Mouse (Mus musculus) limb, embryonic 12.5 days (tissue): ENCODE measurements around the gene Morc3. TPM values are rescaled to one million over a fixed set of nuclear protein-coding genes. Genes with fewer than 3 reads are reported as not detected.
A peak's percentile ranks its signal among the peaks of the same experiment; 100 is the strongest.

Experiments
- ATAC-seq: fragments of 200-750 bp; cut with Nextera tagmentation; 2 replicates; pipeline ENCODE4 v1.8.0; 2017; ENCODE audit warnings: low read depth, moderate TSS enrichment; ENCODE audit not compliant: insufficient number of reproducible peaks, insufficient read depth, low FRiP score, low TSS enrichment
- H3K27ac ChIP-seq: fragments of 300-500 bp; sonication (generic); 2 replicates; pipeline ENCODE4 v1.5.1; 2016; ENCODE audit warnings: mild to moderate bottlenecking, moderate library complexity
- H3K27me3 ChIP-seq: fragments of 300-500 bp; sonication (generic); 2 replicates; pipeline ENCODE4 v1.6.1; 2016; ENCODE audit warnings: mild to moderate bottlenecking, moderate library complexity
- H3K36me3 ChIP-seq: fragments of 300-500 bp; sonication (generic); 2 replicates; pipeline ENCODE4 v1.6.1; 2016; ENCODE audit warnings: mild to moderate bottlenecking, moderate library complexity
- H3K4me1 ChIP-seq: fragments of 300-500 bp; sonication (generic); replicated peaks from 2 replicates; pipeline ENCODE4 v1.6.1; 2016
- H3K4me2 ChIP-seq: fragments of 300-500 bp; sonication (generic); 2 replicates; pipeline ENCODE4 v1.6.1; 2016; ENCODE audit warnings: mild to moderate bottlenecking, moderate library complexity
- H3K4me3 ChIP-seq: fragments of 300-500 bp; sonication (generic); replicated peaks from 2 replicates; pipeline ENCODE4 v1.5.1; 2016; ENCODE audit warnings: mild to moderate bottlenecking
- H3K9ac ChIP-seq: fragments of 300-500 bp; sonication (generic); replicated peaks from 2 replicates; pipeline ENCODE4 v1.6.1; 2016; ENCODE audit warnings: mild to moderate bottlenecking, moderate library complexity
- H3K9me3 ChIP-seq: fragments of 300-500 bp; sonication (generic); 2 replicates; pipeline ENCODE4 v1.6.1; 2016; ENCODE audit warnings: mild to moderate bottlenecking, moderate library complexity
- WGBS: fragments of 180-500 bp; shearing (Covaris S2); methylation state at CpG from one replicate; pipeline ENCODE4 v1.1.7; 2016; 5-methylcytosine and 5-hydroxymethylcytosine counted together
- polyA plus RNA-seq: library from polyadenylated mRNA; unstranded; fragments of >200 nt; fragmentation: Nextera tagmentation; extraction: Ambion mirVana; gene quantifications from 2 replicates; pipeline ENCODE4 v1.2.1, GENCODE M21; 2016

Gene Morc3
- polyA plus RNA-seq, 1 experiment from 2014 or later = 42.0 TPM

DNA sequence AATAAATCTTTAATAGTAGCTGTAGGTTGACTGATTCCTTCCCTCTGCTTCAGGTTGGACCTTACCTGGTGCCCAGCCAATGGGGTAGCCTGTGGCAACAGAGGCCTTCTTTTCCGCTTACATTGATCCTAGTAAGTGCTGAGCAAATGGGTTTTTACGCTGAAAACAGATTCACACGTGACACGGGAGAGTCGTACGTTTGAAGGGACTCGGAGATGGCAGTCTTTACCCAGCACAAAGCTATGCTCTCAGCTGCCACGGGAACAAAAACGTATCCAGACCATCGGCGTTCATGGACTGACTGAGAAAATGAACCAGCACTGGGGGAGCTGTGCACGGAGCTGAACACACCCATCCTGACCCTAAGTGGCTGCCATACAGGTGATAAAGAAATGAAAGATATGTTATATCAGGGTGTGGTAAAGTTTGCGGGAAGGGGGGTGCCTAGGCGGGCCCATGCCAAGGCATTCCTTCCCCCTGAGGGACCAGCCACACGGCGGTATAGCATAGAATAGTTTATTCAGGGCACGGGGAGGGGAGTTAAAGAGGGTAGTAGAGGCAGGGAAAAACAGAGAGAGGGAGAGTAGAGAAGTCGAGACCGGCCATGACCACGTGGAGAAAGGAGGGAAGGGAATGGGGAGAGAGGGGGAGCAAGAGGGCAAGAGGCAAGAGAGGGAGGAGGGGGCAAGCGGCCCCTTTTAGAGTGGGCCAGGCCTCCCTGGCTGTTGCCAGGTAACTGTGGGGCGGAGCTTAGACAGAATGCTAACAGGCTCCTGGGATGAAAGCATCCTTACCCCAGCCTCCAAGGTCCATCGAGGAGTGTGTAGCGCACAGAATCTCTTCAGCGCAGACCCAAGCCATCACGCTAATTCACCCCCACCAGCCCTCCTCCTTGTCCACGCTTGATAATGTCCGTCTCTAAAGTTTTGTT lies 79.1 kb downstream of the Morc3 start:
- Histone ChIP-seq H3K4me1 (peaks cover 8% of the 10 kb centered on the region), H3K9me3 (no peaks in the 10 kb centered on the region), H3K27ac (no peak overlapping the region), H3K36me3 (peaks cover 13% of the 10 kb centered on the region), H3K27me3 (no peaks in the 10 kb centered on the region), H3K9ac (no peak overlapping the region), H3K4me2 (no peak overlapping the region), H3K4me3 (no peak overlapping the region)
- ATAC-seq = no peak
- 68% methylated on average over 28 of the region's 28 CpGs for whole genome bisulfite sequencing

DNA sequence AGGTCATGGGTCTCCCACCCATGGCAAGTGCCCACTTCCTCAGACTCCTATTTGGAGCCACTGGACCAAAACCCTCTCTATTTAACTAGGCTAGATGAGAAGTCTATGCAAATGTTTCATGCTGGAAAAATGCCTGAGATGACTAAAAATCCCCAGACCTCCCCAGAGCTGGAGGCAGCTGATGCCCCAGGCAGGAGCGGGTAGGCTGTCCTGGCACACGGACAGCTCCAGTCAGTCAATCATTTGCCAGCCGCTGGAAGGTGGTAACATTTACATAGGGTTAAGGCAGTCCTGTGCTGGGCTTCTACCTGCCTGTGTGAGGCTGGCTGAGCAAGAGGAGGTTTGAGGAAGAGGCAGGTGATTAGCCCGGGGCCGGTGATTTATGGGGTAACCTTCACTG lies 80.2 kb downstream of the Morc3 start:
- ATAC-seq = no peak
- Histone ChIP-seq H3K27me3 (no peaks in the 10 kb centered on the region), H3K9ac (no peak overlapping the region), H3K9me3 (no peaks in the 10 kb centered on the region), H3K4me1 (peaks cover 8% of the 10 kb centered on the region), H3K4me2 (no peak overlapping the region), H3K4me3 (no peak overlapping the region), H3K36me3 (0 out of 2 replicates have a peak, but pooled peaks cover 4% of the 10 kb centered on the region), H3K27ac (no peak overlapping the region)
- 67% methylated on average over 5 of the region's 5 CpGs for WGBS

DNA sequence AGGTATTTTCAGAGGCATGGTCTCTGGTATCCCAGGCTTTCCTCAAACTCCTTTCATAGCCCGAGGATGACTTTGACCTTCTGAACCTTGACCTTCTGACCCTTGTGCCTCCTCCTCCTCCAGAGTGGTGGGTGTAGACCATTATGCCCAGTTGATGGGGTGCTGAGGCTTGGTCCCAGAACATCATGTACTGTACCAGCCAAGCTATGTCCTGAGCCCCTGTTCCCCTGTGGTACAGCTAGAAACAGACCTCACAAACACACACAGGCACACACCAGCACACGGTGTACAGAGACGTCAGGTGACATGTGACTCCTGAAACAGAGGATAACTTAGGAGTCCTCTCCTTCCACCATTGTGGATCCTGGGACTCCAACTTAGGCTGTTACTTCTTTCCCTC lies 80.9 kb downstream of the Morc3 start:
- no peaks in the 10 kb centered on the region for H3K9me3 ChIP-seq

DNA sequence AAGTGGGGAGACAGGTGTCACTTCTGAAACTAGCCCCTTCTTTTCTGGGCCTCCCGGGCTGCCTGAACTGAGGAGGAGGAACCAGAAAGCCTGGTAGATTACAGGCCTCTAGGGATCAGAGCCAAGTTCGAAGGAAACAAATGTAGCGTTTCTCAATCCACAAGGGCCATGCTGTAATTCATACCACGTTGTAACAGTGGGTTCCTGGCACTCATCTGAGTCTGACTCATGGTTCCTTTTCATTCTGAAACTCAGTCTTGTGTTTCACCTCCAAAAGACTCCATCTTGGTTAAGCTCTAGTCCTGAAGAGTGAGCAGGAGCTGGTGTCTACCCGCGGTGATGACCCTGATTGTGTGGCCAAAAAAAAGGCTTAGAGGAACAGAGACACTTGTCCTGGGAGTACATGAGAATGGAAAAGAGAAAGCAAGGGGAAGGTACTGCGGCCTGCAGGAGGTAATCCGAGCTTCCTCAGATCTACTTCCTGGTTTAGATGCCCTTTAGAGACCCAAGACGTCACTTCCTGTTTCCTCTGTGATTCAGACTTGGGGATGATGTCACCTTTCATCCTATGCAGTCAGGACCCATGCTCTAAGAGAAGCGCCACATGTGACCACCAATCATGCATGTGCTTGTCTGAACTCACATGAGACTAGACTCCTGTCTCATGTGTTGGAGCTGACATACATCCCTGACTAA lies 82.1 kb downstream of the Morc3 start:
- peaks cover 15% of the 10 kb centered on the region for H3K4me1 ChIP-seq
- H3K9me3 ChIP-seq = no peaks in the 10 kb centered on the region
- H3K9ac ChIP-seq = no peak overlapping the region
- H3K27ac ChIP-seq = no peak overlapping the region
- H3K4me3 ChIP-seq = no peak overlapping the region
- no peaks in the 10 kb centered on the region for H3K27me3 ChIP-seq
- no peaks in the 10 kb centered on the region for H3K36me3 ChIP-seq
- whole genome bisulfite sequencing = 76% methylated on average over 10 of the region's 10 CpGs
- no peak overlapping the region for H3K4me2 ChIP-seq
- no peak for ATAC-seq

More for the DNA sequence above, 80.9 kb downstream of the Morc3 start:
- 66% methylated on average over 3 of the region's 3 CpGs for WGBS
- ATAC-seq = no peak
- no peak overlapping the region for H3K9ac ChIP-seq
- no peak overlapping the region for H3K4me2 ChIP-seq
- H3K27me3 ChIP-seq = no peaks in the 10 kb centered on the region
- H3K27ac ChIP-seq = no peak overlapping the region
- no peak overlapping the region for H3K4me3 ChIP-seq
- H3K36me3 ChIP-seq = no peaks in the 10 kb centered on the region
- H3K4me1 ChIP-seq = peaks cover 8% of the 10 kb centered on the region

DNA sequence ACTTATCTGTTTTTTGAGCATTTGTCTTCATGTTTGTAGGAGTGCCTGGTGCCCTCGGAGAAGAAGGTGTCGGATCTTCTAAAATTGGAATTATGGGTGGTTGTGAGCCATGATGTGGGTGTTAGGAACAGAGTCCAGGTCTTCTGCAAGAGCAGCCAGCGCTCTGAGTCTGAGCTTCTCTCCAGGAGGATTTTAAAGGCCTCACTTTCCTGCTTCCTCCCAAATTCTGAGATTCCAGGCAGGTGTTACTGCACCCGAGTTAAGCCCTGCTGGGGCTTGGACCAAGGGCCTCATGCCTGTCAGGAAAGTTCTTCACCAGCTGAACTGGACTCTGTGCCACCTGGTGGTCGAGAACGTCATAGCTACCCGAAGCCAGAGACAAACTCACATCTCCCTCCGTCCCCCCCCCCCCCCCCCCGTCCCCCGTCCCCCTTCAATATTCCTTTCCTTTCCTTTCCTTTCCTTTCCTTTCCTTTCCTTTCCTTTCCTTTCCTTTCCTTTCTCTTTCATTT lies 83.5 kb downstream of the Morc3 start:
- Histone ChIP-seq H3K9me3 (no peaks in the 10 kb centered on the region), H3K36me3 (no peaks in the 10 kb centered on the region), H3K4me3 (no peak overlapping the region), H3K27ac (no peak overlapping the region), H3K4me2 (no peak overlapping the region), H3K9ac (no peak overlapping the region), H3K27me3 (peaks cover 6% of the 10 kb centered on the region), H3K4me1 (peaks cover 15% of the 10 kb centered on the region)
- WGBS = 39% methylated on average over 9 of the region's 10 CpGs
- ATAC-seq = no peak

DNA sequence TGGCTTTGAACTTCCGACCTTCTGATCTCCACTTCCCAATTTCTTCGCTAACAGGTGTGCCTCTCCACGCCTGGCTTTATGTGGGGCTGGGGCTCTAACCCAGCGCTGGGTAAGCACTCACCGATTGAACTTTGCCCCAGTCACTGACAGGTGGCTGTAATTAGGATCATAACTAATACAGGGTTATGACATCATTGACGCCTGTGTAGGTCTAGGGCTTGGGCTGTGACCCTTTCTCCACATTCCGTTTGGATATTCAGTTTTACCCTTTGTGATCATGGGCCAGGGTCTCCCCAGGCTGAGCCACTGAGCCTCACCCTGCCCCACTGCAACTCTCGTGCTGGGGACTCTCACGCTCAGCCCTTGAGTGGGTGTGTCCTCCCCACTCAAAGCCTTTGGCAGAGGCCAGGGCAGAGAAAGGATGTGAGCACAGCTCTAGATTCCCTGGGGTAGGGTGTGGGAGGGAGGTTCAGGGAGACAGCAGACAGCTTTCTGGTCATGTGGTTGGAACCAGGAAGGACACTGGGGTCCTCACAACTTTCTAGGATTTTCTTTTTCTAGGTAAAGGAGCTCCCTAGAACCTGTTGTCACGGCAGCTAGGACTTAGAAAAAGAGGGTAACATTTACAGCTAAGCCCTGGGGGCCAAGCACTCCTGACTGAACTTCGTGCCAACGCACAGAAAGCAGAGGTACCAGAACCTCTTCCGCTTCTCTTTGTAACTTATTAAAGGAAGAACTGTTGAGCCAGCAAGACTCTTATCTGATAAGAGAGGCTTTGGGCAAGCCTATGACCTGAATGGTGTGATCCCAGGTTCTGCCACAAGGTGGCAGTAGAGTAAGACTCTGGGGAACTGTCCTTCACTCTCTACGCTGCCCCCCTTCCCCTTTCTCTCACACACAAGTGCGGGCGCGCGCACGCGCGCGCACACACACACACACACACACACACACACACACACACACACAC lies 86.1 kb downstream of the Morc3 start:
- Histone ChIP-seq H3K27me3 (peaks cover 6% of the 10 kb centered on the region), H3K27ac (no peak overlapping the region), H3K9ac (0 out of 2 replicates have a peak overlapping the region, but pooled peaks have one; percentile 37), H3K9me3 (no peaks in the 10 kb centered on the region), H3K4me1 (peaks cover 14% of the 10 kb centered on the region), H3K4me2 (peak overlapping the region; percentile 47), H3K4me3 (no peak overlapping the region; the same call in 1 of the 2 replicates), H3K36me3 (no peaks in the 10 kb centered on the region)
- WGBS = 32% methylated on average over 20 of the region's 22 CpGs
- ATAC-seq = peak; percentile 48; the same call in 1 of the 2 replicates

DNA sequence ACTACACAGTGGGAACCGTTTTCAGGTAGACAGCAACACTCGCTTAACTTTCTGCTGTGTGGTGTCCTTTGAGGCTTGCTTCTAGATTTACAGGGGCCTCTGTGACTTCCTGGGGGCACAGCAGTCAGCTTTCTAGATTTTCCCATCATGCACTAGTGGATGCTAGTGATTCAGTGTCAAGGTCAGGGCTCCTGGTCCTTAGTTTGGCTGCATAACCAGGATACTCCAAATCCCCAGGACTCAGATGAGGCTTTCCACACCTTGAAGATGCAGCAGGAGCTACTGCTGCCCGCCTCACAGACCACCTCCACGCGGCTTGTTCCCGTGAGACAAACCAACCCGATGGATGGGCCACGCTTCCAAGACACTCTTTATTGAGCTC lies 86.7 kb downstream of the Morc3 start:
- WGBS = 62% methylated on average over 8 of the region's 8 CpGs
- H3K9me3 ChIP-seq = no peaks in the 10 kb centered on the region
- H3K4me2 ChIP-seq = peak overlapping the region; percentile 47
- H3K27ac ChIP-seq = no peak overlapping the region
- H3K4me3 ChIP-seq = no peak overlapping the region; the same call in 1 of the 2 replicates
- peaks cover 6% of the 10 kb centered on the region for H3K27me3 ChIP-seq
- H3K36me3 ChIP-seq = no peaks in the 10 kb centered on the region
- peaks cover 15% of the 10 kb centered on the region for H3K4me1 ChIP-seq
- ATAC-seq = no peak
- 0 out of 2 replicates have a peak overlapping the region, but pooled peaks have one; percentile 37 for H3K9ac ChIP-seq

DNA sequence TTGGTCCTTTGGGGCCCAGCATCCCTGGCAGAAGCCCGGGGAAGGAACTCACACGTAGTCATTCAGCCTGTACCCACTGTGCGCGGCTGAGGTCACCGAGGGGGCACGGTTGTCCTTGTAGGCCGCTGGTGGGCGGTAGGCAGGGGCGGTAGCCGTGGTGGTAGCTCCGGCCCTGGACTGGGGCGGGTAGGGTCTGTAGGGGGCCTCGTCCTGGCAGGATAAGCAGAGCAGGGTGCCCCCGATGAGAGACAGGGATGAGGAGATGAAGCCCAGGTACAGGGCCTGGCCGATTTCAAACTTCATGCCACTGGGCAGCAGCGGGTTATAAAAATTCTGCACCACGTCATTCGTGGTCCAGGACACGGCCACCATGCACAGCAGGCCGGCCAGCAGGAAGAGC lies 87.3 kb downstream of the Morc3 start:
- 76% methylated on average over 20 of the region's 20 CpGs for WGBS

DNA sequence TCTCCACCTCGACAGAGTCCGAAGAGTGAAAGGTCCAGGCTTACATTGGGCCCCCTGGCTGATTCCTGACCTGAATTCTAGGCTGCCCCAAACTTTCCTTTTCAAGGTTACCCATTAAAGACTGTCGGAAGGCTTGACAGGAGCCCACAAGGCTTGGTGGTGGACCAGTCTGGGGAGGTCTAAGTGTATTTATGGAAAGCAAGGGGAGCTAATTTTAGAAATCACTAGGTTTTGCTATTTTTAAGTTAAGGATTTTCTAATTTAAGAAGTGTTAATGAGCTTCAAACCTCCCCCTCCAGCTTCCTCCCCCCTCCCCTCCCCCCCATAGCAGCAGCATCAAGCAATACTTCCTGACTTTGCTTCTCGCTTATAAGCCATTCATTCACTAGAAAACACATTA lies 88.8 kb downstream of the Morc3 start:
- Histone ChIP-seq H3K4me3 (no peak overlapping the region), H3K27me3 (peaks cover 6% of the 10 kb centered on the region), H3K4me2 (no peak overlapping the region), H3K9ac (no peak overlapping the region), H3K4me1 (peaks cover 18% of the 10 kb centered on the region), H3K9me3 (no peaks in the 10 kb centered on the region), H3K27ac (no peak overlapping the region), H3K36me3 (no peaks in the 10 kb centered on the region)
- no peak for ATAC-seq
- WGBS = 50% methylated on average over 4 of the region's 4 CpGs

More for the DNA sequence above, 87.3 kb downstream of the Morc3 start:
- H3K9me3 ChIP-seq = no peaks in the 10 kb centered on the region
- no peak overlapping the region for H3K9ac ChIP-seq
- H3K4me1 ChIP-seq = peaks cover 18% of the 10 kb centered on the region
- H3K36me3 ChIP-seq = no peaks in the 10 kb centered on the region
- no peak overlapping the region for H3K4me3 ChIP-seq
- H3K27me3 ChIP-seq = peaks cover 6% of the 10 kb centered on the region
- no peak overlapping the region for H3K27ac ChIP-seq
- ATAC-seq = peak; percentile 32; the same call in 1 of the 2 replicates
- H3K4me2 ChIP-seq = no peak overlapping the region

DNA sequence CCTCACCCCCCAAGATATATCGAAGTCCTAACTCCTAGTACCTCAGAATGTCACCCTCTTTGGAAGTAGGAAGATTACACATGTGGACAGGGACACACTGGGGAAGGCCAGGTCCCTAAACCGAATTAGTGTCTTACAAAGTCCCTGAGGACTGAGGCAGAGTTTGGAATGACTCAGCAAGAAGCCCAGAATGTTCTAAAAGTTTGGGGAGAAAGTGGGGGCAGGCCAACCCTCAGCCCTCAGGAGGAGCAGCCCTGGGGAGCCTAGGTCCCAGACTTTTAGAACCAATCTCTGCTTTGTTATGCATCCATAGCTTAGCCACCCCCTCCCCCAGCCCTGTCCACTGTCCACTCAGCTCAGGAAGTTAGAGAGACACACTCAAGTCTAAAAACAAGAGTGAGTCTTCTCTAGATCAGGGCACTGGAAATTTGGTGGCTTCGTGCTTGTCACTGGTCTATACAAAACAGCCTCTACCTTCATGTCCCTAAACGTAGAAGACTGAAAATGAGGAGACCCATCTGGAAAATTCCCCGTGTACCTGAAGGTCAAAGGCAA lies 91.0 kb downstream of the Morc3 start:
- no peak overlapping the region for H3K4me3 ChIP-seq
- WGBS = 72% methylated on average over 5 of the region's 5 CpGs
- peaks cover 6% of the 10 kb centered on the region for H3K27me3 ChIP-seq
- H3K27ac ChIP-seq = no peak overlapping the region
- peaks cover 18% of the 10 kb centered on the region for H3K4me1 ChIP-seq
- H3K9ac ChIP-seq = no peak overlapping the region
- no peaks in the 10 kb centered on the region for H3K36me3 ChIP-seq
- no peak for ATAC-seq
- no peaks in the 10 kb centered on the region for H3K9me3 ChIP-seq
- H3K4me2 ChIP-seq = no peak overlapping the region
